Mouse (Mus musculus) spleen, adult 2 months (tissue): ENCODE results near the gene Deaf1.

Source experiments
- CTCF ChIP-seq: fragments of 200-500 bp; IDR thresholded peaks from 2 replicates; pipeline ENCODE4 v1.5.1; 2011; ENCODE audit warnings: mild to moderate bottlenecking, inconsistent platforms; ENCODE audit not compliant: insufficient read depth, insufficient read length, insufficient replicate concordance; ENCODE audit errors: extremely low read depth
- POLR2A ChIP-seq: fragments of 200-500 bp; IDR thresholded peaks from 2 replicates; pipeline ENCODE4 v1.6.1; 2011; ENCODE audit warnings: low read depth, low read length, inconsistent platforms

DNA sequence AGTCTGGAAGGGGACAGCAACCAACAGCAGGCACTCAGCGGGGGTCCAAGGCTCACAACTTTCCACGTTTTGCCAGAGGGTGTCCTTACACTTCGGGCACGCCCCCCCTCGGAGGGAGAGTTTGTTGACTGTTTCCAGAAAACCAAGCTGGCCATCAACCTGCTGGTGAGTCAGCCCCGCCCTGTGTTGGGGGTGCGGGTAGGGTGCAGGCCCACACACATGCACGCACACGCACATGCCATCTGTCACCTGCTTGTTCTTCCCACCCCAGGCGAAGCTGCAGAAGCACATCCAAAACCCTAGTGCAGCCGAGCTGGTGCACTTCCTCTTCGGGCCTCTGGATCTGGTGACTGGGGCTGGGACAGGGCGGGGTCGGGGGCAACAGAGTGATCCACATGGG, 29.5 kb upstream of the Deaf1 start:
- TF ChIP-seq POLR2A (no peak), CTCF (no peak)
